Mouse (Mus musculus) midbrain, embryonic 10.5 days (tissue): ENCODE results near the gene Msantd1. TPM values are rescaled to one million over a fixed set of nuclear protein-coding genes. Genes with fewer than 3 reads are reported as not detected.

ENCODE experiments used
- DNase-seq: peaks from one replicate; pipeline ENCODE4 v3.0.0-alpha.2; 2017; ENCODE audit warnings: low spot score
- H3K27ac ChIP-seq: fragments of 300-500 bp; sonication (generic); replicated peaks from 2 replicates; pipeline ENCODE4 v1.5.1; 2016; ENCODE audit warnings: mild to moderate bottlenecking
- H3K27me3 ChIP-seq: fragments of 300-500 bp; sonication (generic); 2 replicates; pipeline ENCODE4 v1.6.1; 2016; ENCODE audit warnings: low read depth, mild to moderate bottlenecking; ENCODE audit not compliant: poor library complexity, severe bottlenecking
- H3K36me3 ChIP-seq: fragments of 300-500 bp; sonication (generic); 2 replicates; pipeline ENCODE4 v1.6.1; 2016; ENCODE audit warnings: mild to moderate bottlenecking, moderate library complexity
- H3K4me1 ChIP-seq: fragments of 300-500 bp; sonication (generic); 2 replicates; pipeline ENCODE4 v1.6.1; 2016
- H3K4me3 ChIP-seq: fragments of 300-500 bp; sonication (generic); 2 replicates; pipeline ENCODE4 v1.5.1; 2016; ENCODE audit warnings: mild to moderate bottlenecking, moderate library complexity
- H3K9me3 ChIP-seq: fragments of 300-500 bp; sonication (generic); replicated peaks from 2 replicates; pipeline ENCODE4 v1.6.1; 2016; ENCODE audit warnings: mild to moderate bottlenecking
- WGBS: fragments of 180-500 bp; shearing (Covaris S2); methylation state at CpG from one replicate; pipeline ENCODE4 v1.1.7; 2016; 5-methylcytosine and 5-hydroxymethylcytosine counted together
- polyA plus RNA-seq: library from polyadenylated mRNA; unstranded; fragments of >200 nt; fragmentation: Nextera tagmentation; extraction: Ambion mirVana; gene quantifications from 2 replicates; pipeline ENCODE4 v1.2.1, GENCODE M21; 2016

Msantd1 gene
- polyA plus RNA-seq, 1 experiment from 2014 or later, result 0.49 TPM

GRCm38 (mm10) chr5:34956151-34956550 is 48.3 kb downstream of the Msantd1 start:
- H3K27ac ChIP-seq, result peak overlapping the region; percentile 30; the same call in 1 of the 2 replicates
- H3K4me3 ChIP-seq, result no peak overlapping the region
- H3K4me1 ChIP-seq, result peaks cover 66% of the 10 kb centered on the region
- peaks cover 72% of the 10 kb centered on the region for H3K36me3 ChIP-seq
- DNase-seq, result no peak
- WGBS, result 81% methylated on average over 7 of the region's 7 CpGs
- peaks cover 12% of the 10 kb centered on the region; the same call in 1 of the 2 replicates for H3K9me3 ChIP-seq
- no peaks in the 10 kb centered on the region for H3K27me3 ChIP-seq

DNA sequence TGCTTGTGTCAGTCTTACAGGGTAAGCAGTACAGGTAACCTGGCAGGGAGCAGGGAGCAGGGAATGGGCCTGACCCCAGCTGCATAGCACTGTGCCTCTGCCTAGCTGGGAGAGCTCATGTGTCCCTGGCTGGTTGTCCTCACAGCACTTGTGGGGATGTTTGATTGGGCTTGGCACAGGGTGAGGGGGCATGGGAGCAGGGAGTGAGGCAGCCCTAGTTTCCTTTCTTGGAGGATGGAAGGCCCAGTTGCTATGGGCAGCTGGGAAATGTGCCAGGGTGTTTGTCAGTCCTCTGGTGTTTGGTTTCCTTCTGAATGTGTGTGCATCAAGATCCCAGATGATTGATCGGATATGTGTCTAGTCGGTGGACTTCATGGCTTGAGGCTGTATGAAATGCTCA is 49.2 kb downstream of the Msantd1 start:
- no peak overlapping the region for H3K4me3 ChIP-seq
- H3K9me3 ChIP-seq, result peaks cover 12% of the 10 kb centered on the region; the same call in 1 of the 2 replicates
- H3K27me3 ChIP-seq, result no peaks in the 10 kb centered on the region
- 89% methylated on average over 2 of the region's 2 CpGs for WGBS
- no peak for DNase-seq
- peaks cover 72% of the 10 kb centered on the region for H3K36me3 ChIP-seq
- no peak overlapping the region for H3K27ac ChIP-seq
- H3K4me1 ChIP-seq, result peaks cover 63% of the 10 kb centered on the region

DNA sequence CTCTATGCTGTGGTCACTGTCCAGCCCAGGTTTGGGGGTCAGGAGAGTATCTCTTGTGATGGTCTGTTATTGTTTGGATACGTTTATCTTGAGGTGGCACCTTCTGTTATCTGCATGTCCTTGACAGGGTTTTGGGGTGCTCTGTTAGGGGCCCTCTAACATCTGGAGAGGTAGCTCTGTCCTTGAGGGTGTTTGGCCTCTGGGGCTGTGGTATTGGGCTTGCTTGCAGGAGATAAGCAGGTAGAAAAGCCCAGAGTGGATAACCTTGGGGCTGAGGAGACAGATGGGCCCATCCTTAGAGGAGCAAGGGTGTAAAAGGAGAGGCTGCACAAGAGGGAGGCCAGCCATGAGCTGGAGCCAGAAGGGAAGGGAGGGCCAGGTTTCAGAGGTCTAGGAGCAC is 52.2 kb downstream of the Msantd1 start:
- Histone ChIP-seq H3K27ac (peak overlapping the region; percentile 69), H3K9me3 (no peaks in the 10 kb centered on the region), H3K36me3 (peaks cover 63% of the 10 kb centered on the region), H3K4me1 (peaks cover 42% of the 10 kb centered on the region), H3K27me3 (no peaks in the 10 kb centered on the region), H3K4me3 (no peak overlapping the region)
- WGBS, result 88% methylated on average over 1 of the region's 1 CpGs
- no peak for DNase-seq

GRCm38 (mm10) chr5:34965531-34965930 is 57.7 kb downstream of the Msantd1 start:
- no peak overlapping the region for H3K27ac ChIP-seq
- H3K9me3 ChIP-seq, result no peaks in the 10 kb centered on the region
- no peaks in the 10 kb centered on the region for H3K27me3 ChIP-seq
- H3K36me3 ChIP-seq, result peaks cover 72% of the 10 kb centered on the region
- no peak overlapping the region for H3K4me3 ChIP-seq
- WGBS, result 95% methylated on average over 12 of the region's 12 CpGs
- H3K4me1 ChIP-seq, result peaks cover 8% of the 10 kb centered on the region
- no peak for DNase-seq

DNA sequence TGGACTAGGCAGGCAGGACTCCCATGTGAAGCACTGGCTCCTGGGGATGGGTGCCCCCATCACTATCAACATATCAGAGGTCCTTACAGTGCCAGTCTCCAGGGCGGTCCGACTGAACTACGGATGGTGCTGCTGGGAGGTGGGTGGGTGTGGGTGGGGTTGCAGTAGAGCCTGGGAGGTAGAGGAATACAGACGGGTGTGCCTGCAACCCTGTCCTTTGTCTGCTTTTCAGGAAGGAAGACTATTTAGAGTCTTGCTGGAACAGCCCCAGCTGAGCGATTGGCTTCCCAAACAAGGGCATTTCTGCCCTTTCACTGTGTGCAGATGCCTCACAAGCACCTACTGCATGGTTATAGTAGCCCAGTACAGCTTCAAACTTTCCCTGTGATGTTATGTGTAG is 60.6 kb downstream of the Msantd1 start:
- Histone ChIP-seq H3K4me1 (peaks cover 4% of the 10 kb centered on the region), H3K27ac (no peak overlapping the region), H3K4me3 (no peak overlapping the region), H3K9me3 (no peaks in the 10 kb centered on the region), H3K27me3 (no peaks in the 10 kb centered on the region), H3K36me3 (peaks cover 88% of the 10 kb centered on the region)
- no peak for DNase-seq
- WGBS, result 90% methylated on average over 5 of the region's 5 CpGs

- H3K27ac ChIP-seq, result no peak overlapping the region
- no peaks in the 10 kb centered on the region for H3K9me3 ChIP-seq
- H3K27me3 ChIP-seq, result no peaks in the 10 kb centered on the region
- no peak for DNase-seq
- H3K4me1 ChIP-seq, result peaks cover 9% of the 10 kb centered on the region
- no peak overlapping the region for H3K4me3 ChIP-seq
- H3K36me3 ChIP-seq, result peaks cover 92% of the 10 kb centered on the region
- WGBS, result 94% methylated on average over 3 of the region's 3 CpGs
Observed at GRCm38 (mm10) chr5:34972471-34972870, 64.7 kb downstream of the Msantd1 start.

Other genes starting within 250 kb of the Msantd1 start
- 27.0 and 27.4 TPM in 2 replicates for gene Nop14, start 247.9 kb upstream of the Msantd1 start, polyA plus RNA-seq
- 1.3 and 1.8 TPM in 2 replicates for gene Grk4, start 247.6 kb upstream of the Msantd1 start, polyA plus RNA-seq
- 13.2 and 17.1 TPM in 2 replicates for gene Htt, start 146.3 kb upstream of the Msantd1 start, polyA plus RNA-seq
- 62.9 and 74.4 TPM in 2 replicates for gene Rgs12, start 41.4 kb downstream of the Msantd1 start, polyA plus RNA-seq
- gene Hgfac, start 133.5 kb downstream of the Msantd1 start, polyA plus RNA-seq, result 0.28 and 0.53 TPM in 2 replicates
- gene Dok7, start 148.8 kb downstream of the Msantd1 start, polyA plus RNA-seq, result 0.27 and 0.42 TPM in 2 replicates
- 84.5 and 105 TPM in 2 replicates for gene Lrpap1, start 197.8 kb downstream of the Msantd1 start, polyA plus RNA-seq